Mouse (Mus musculus) spleen, adult 2 months (tissue): ENCODE measurements around the gene Ppp6r2. TPM values are rescaled to one million over a fixed set of nuclear protein-coding genes. Genes with fewer than 3 reads are reported as not detected.

ENCODE experiments used
- DNase-seq, 2 experiments: peaks; one replicate each; pipeline versions ENCODE4 v3.0.0 to v3.0.0-alpha.2; 2012 to 2021; ENCODE audit warnings: low spot score in 2 of 2, low read depth in 1 of 2
- H3K27ac ChIP-seq: fragments of 200-500 bp; 2 replicates; pipeline ENCODE4 v1.5.1; 2012; ENCODE audit warnings: low read length, inconsistent platforms; ENCODE audit not compliant: insufficient read depth
- H3K27me3 ChIP-seq: fragments of 200-500 bp; 2 replicates; pipeline ENCODE4 v1.6.1; 2012; ENCODE audit warnings: mild to moderate bottlenecking, moderate library complexity, low read length, inconsistent platforms; ENCODE audit not compliant: control insufficient read depth, insufficient read depth
- H3K36me3 ChIP-seq: fragments of 200-500 bp; 2 replicates; pipeline ENCODE4 v1.6.1; 2012; ENCODE audit warnings: mild to moderate bottlenecking, low read length, inconsistent platforms; ENCODE audit not compliant: control insufficient read depth, insufficient read depth
- H3K4me1 ChIP-seq: fragments of 200-500 bp; 2 replicates; pipeline ENCODE4 v1.6.1; 2011; ENCODE audit warnings: inconsistent platforms; ENCODE audit not compliant: control insufficient read depth, insufficient read depth, insufficient read length
- H3K4me3 ChIP-seq: fragments of 200-500 bp; 2 replicates; pipeline ENCODE4 v1.5.1; 2011; ENCODE audit warnings: mild to moderate bottlenecking, inconsistent platforms; ENCODE audit not compliant: insufficient read depth, insufficient read length; ENCODE audit errors: extremely low read depth
- CTCF ChIP-seq: fragments of 200-500 bp; IDR thresholded peaks from 2 replicates; pipeline ENCODE4 v1.5.1; 2011; ENCODE audit warnings: mild to moderate bottlenecking, inconsistent platforms; ENCODE audit not compliant: insufficient read depth, insufficient read length, insufficient replicate concordance; ENCODE audit errors: extremely low read depth
- POLR2A ChIP-seq: fragments of 200-500 bp; IDR thresholded peaks from 2 replicates; pipeline ENCODE4 v1.6.1; 2011; ENCODE audit warnings: low read depth, low read length, inconsistent platforms
- WGBS: fragments of 180-500 bp; shearing (Covaris S2); methylation state at CpG from one replicate; pipeline ENCODE4 v1.1.7; 2018; 5-methylcytosine and 5-hydroxymethylcytosine counted together
- polyA plus RNA-seq: library from polyadenylated mRNA; depleted of rRNA; stranded (reverse); fragments of >200 nt; gene quantifications from 2 replicates; pipeline ENCODE4 v1.2.3, GENCODE M21; 2012

Ppp6r2 gene
- polyA plus RNA-seq, 1 experiment, result 120 TPM

GRCm38 (mm10) chr15:89172276-89172935 lies 38.9 kb upstream of the Ppp6r2 start:
- 27% methylated on average over 17 of the region's 17 CpGs for WGBS
- Histone ChIP-seq H3K27me3 (no peaks in the 10 kb centered on the region), H3K36me3 (no peaks in the 10 kb centered on the region), H3K4me1 (peaks cover 17% of the 10 kb centered on the region; the same call in 1 of the 2 replicates), H3K27ac (peak overlapping the region; percentile 55), H3K4me3 (peak overlapping the region; percentile 66)
- DNase-seq, result no peak
- TF ChIP-seq CTCF, result no peak
- TF ChIP-seq POLR2A, result no peak

DNA sequence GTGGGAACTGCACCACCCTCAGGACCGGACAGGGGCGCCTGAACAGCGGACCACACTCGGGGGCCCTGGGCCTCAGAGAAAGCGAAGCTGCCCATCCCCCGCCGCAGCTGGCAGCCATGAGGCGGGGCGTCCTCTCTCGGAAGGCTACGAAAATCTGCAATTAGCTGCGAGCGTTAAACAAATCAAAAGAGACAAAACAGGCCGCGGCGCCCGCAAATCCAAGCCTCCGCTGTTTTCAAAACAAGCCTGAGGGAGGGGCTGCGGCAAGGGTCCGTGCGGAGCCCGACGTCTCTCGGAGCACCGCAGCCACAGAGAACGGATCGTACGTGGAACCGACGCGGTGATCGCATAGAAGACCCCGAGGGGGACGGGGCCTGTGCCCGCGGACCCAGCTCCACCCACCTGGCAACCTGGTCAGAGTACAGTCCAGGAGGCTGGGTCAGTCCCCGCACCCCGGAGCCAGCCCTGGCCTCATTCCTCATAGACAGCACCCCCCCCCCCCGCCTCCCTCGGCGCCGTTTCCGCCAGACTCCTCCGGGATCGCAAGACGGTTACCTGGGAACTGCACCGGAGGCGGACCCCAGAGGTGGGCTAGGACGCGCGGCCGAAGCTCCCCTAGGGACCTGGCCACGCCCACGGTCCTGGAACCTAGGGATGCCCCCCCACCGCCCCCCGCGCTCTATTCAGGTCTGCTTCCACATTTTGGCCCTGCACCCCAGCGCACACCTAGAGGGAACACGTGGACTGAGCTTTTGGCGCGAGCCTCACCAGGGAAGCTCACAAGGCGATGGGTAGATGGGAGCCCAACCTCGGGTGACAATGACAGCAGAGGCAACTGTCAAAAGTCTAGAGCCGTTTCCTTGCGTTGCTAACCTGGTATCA lies 38.1 kb upstream of the Ppp6r2 start:
- Histone ChIP-seq H3K27me3 (no peaks in the 10 kb centered on the region), H3K36me3 (no peaks in the 10 kb centered on the region), H3K4me1 (peaks cover 22% of the 10 kb centered on the region; the same call in 1 of the 2 replicates), H3K4me3 (peak overlapping the region; percentile 66), H3K27ac (peak overlapping the region; percentile 55)
- WGBS, result under 1% methylated on average over 65 of the region's 65 CpGs
- DNase-seq, result no peak
- no peak for TF ChIP-seq POLR2A
- no peak for TF ChIP-seq CTCF

GRCm38 (mm10) chr15:89173906-89174214 lies 37.5 kb upstream of the Ppp6r2 start:
- H3K27me3 ChIP-seq, result no peaks in the 10 kb centered on the region
- H3K36me3 ChIP-seq, result no peaks in the 10 kb centered on the region
- 13% methylated on average over 15 of the region's 15 CpGs for WGBS
- TF ChIP-seq CTCF (no peak), POLR2A (no peak)
- H3K4me1 ChIP-seq, result peaks cover 26% of the 10 kb centered on the region; the same call in 1 of the 2 replicates
- peak in 1 of 2 experiments; percentile 40 for DNase-seq
- H3K4me3 ChIP-seq, result peak overlapping the region; percentile 66; the same call in 1 of the 2 replicates
- no peak overlapping the region; the same call in 1 of the 2 replicates for H3K27ac ChIP-seq

GRCm38 (mm10) chr15:89174889-89175339 lies 36.4 kb upstream of the Ppp6r2 start:
- H3K36me3 ChIP-seq, result no peaks in the 10 kb centered on the region
- TF ChIP-seq POLR2A (no peak), CTCF (no peak)
- peaks cover 29% of the 10 kb centered on the region; the same call in 1 of the 2 replicates for H3K4me1 ChIP-seq
- no peak for DNase-seq
- WGBS, result 83% methylated on average over 11 of the region's 11 CpGs
- H3K27ac ChIP-seq, result no peak overlapping the region
- no peaks in the 10 kb centered on the region for H3K27me3 ChIP-seq
- no peak overlapping the region for H3K4me3 ChIP-seq

- Histone ChIP-seq H3K36me3 (no peaks in the 10 kb centered on the region), H3K27ac (no peak overlapping the region), H3K4me3 (no peak overlapping the region), H3K27me3 (no peaks in the 10 kb centered on the region), H3K4me1 (peaks cover 35% of the 10 kb centered on the region)
- WGBS, result 90% methylated on average over 13 of the region's 13 CpGs
- TF ChIP-seq POLR2A, result no peak
- no peak for TF ChIP-seq CTCF
- no peak for DNase-seq
Observed at GRCm38 (mm10) chr15:89175411-89176155, 35.8 kb upstream of the Ppp6r2 start.

DNA sequence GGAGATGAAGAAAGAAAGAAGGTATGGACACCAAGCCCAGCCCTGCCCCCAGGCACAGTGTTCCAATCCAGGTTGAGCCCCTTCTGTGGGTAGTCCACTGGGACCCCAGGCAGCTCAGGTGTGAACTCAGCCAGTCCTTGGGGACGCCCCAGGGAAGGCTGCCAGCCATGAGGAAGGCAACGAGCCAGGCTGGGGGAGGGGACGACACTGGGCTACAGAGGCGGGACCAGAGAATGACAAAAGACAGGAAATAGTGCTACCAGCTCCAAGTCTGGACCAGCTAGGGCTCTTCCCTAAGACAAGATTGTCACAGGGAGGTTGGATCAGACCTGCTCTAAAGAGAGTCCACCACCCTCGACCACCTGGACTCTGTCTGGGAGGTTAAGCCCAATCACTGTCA lies 34.2 kb upstream of the Ppp6r2 start:
- Histone ChIP-seq H3K4me1 (peaks cover 36% of the 10 kb centered on the region), H3K36me3 (no peaks in the 10 kb centered on the region), H3K27me3 (0 out of 2 replicates have a peak, but pooled peaks cover 2% of the 10 kb centered on the region), H3K4me3 (no peak overlapping the region), H3K27ac (peak overlapping the region; percentile 72)
- peak in 1 of 2 experiments; percentile 64 for DNase-seq
- 11% methylated on average over 5 of the region's 5 CpGs for WGBS
- TF ChIP-seq CTCF, result no peak
- TF ChIP-seq POLR2A, result no peak
